Comparison of ENCODE assay signal across 22 mouse cellular contexts in genomic region chr5:28241423-28241822, GRCm38 (mm10). TPM values are rescaled to one million over a fixed set of nuclear protein-coding genes. Genes with fewer than 3 reads are reported as not detected.
DNase-seq lines count a peak whose midpoint lies in the region.
"Had no signal": no experiment of that assay in that cellular context is flagged by ENCODE, and none has a peak within 500 bp of the region (broad histone marks: within the 10 kb centered on the region; RNA-seq: fewer than 3 reads in every experiment).

No protein-coding gene starts in this region.

- 80% methylated on average over 4 of the region's 4 CpGs for WGBS in heart, embryonic 10.5 days
- WGBS in embryonic facial prominence, embryonic 10.5 days = 80% methylated on average over 4 of the region's 4 CpGs

- peaks cover 21% of the 10 kb centered on the region; the same call in 1 of the 2 replicates for H3K27me3 ChIP-seq in heart, embryonic 10.5 days (ENCODE audit: insufficient read depth, poor library complexity, severe bottlenecking)
- H3K27me3 ChIP-seq in embryonic facial prominence, embryonic 10.5 days (replicated peaks; ENCODE audit: low read depth, poor library complexity, severe bottlenecking) = peaks cover 15% of the 10 kb centered on the region; the same call in 1 of the 2 replicates
- H3K27me3 ChIP-seq: embryonic facial prominence, embryonic 15.5 days; heart, embryonic 15.5 days; hindbrain, embryonic 13.5 days had no signal

- H3K4me1 ChIP-seq in heart, embryonic 10.5 days = 0 out of 2 replicates have a peak, but pooled peaks cover 4% of the 10 kb centered on the region
- peaks cover 8% of the 10 kb centered on the region for H3K4me1 ChIP-seq in embryonic facial prominence, embryonic 10.5 days
- H3K4me1 ChIP-seq: embryonic facial prominence, embryonic 15.5 days had no signal

- H3K9me3 ChIP-seq in heart, embryonic 10.5 days = no peaks in the 10 kb centered on the region
- H3K9me3 ChIP-seq in embryonic facial prominence, embryonic 10.5 days = no peaks in the 10 kb centered on the region
- H3K9me3 ChIP-seq: embryonic facial prominence, embryonic 15.5 days; forebrain, embryonic 10.5 days; heart, embryonic 15.5 days; hindbrain, embryonic 13.5 days had no signal

- H3K36me3 ChIP-seq in heart, embryonic 10.5 days = no peaks in the 10 kb centered on the region
- no peaks in the 10 kb centered on the region for H3K36me3 ChIP-seq in embryonic facial prominence, embryonic 10.5 days (replicated peaks)
- H3K36me3 ChIP-seq: embryonic facial prominence, embryonic 15.5 days; forebrain, embryonic 10.5 days; heart, embryonic 15.5 days; hindbrain, embryonic 13.5 days had no signal

- intact Hi-C loops in gastrocnemius, postnatal 14 days (cut with DNase I; ENCODE audit: low total_unique reads) = no loop called here

- H3K27ac ChIP-seq in heart, embryonic 10.5 days = no peak overlapping the region
- no peak overlapping the region for H3K27ac ChIP-seq in embryonic facial prominence, embryonic 10.5 days (replicated peaks)
- H3K27ac ChIP-seq: embryonic facial prominence, embryonic 15.5 days; forebrain, embryonic 10.5 days; heart, embryonic 15.5 days; hindbrain, embryonic 13.5 days had no signal

- H3K4me3 ChIP-seq in heart, embryonic 10.5 days = no peak overlapping the region
- H3K4me3 ChIP-seq in embryonic facial prominence, embryonic 10.5 days = no peak overlapping the region
- H3K4me3 ChIP-seq: embryonic facial prominence, embryonic 15.5 days; erythroblast, embryonic 14.5 days; forebrain, embryonic 10.5 days; heart, embryonic 15.5 days; hindbrain, embryonic 13.5 days had no signal

- peak; percentile 44 for DNase-seq in heart, adult 11 months
- no peak for DNase-seq in heart, embryonic 10.5 days (ENCODE audit: low spot score)
- peak; percentile 46 for DNase-seq in right cerebral cortex, adult 18-20 months
- DNase-seq in right cerebral cortex, postnatal 4 days = no peak
- DNase-seq in frontal cortex, postnatal 36 days (ENCODE audit: low spot score in 2 of 2) = peak; percentile 43 to 67
- DNase-seq in embryonic facial prominence, embryonic 10.5 days (ENCODE audit: low spot score) = no peak
- DNase-seq in gastrocnemius, postnatal 14 days = no peak
- DNase-seq: adrenal gland, postnatal 10 days; cerebellum, adult 18-20 months; gastrocnemius, postnatal 25 days; heart, adult 18-20 months; heart, postnatal 14 days had no signal

RNA-seq across cellular contexts. Expression of gene Cnpy1, which starts 4.2 kb away (rescaled TPM):
- 0.44 TPM in 1 of 2 replicates, not detected in the other for polyA plus RNA-seq in heart, embryonic 10.5 days (2016; fragmentation: Nextera tagmentation; extraction: Ambion mirVana)
- polyA plus RNA-seq in embryonic facial prominence, embryonic 10.5 days (2016; fragmentation: Nextera tagmentation; extraction: Ambion mirVana) = 1.3 and 5.3 TPM in 2 replicates
- under 1 TPM in 1 of 2 experiments, not detected in 1; 0.12 TPM for total RNA-seq in gastrocnemius, postnatal 14 days (2021)
- total RNA-seq: gastrocnemius, adult 18-20 months; gastrocnemius, postnatal 25 days; heart, adult 18-20 months; heart, postnatal 14 days; hematopoietic stem cell, adult 5-6 weeks; MEL had no signal
- polyA plus RNA-seq: C2C12; erythroblast, embryonic 14.5 days; heart, embryonic 11.5 days; heart, embryonic 15.5 days had no signal

Comparison
In these comparisons a context has a peak if more than half of its experiments do, and no peak if none do; other contexts are left out.
1. DNase-seq: peak in heart, adult 11 months (single experiment), right cerebral cortex, adult 18-20 months (single experiment) and frontal cortex, postnatal 36 days (2 of 2); none in heart, embryonic 10.5 days (single experiment), right cerebral cortex, postnatal 4 days (single experiment), embryonic facial prominence, embryonic 10.5 days (single experiment) and gastrocnemius, postnatal 14 days (single experiment).